In genomic region chr9:91382471-91383255, GRCm38 (mm10) we compare ENCODE assay signal across 11 mouse cellular contexts. TPM values are rescaled to one million over a fixed set of nuclear protein-coding genes. Genes with fewer than 3 reads are reported as not detected.
DNase-seq lines count a peak whose midpoint lies in the region; ATAC-seq and TF ChIP-seq lines count a peak whose summit lies in the region.
"Had no signal": no experiment of that assay in that cellular context is flagged by ENCODE, and none has a peak within 500 bp of the region (broad histone marks: within the 10 kb centered on the region; RNA-seq: fewer than 3 reads in every experiment).

No protein-coding gene starts in this region.

- H3K27ac ChIP-seq in forebrain, embryonic 13.5 days, result peak overlapping the region; percentile 94
- peak overlapping the region; percentile 92 for H3K27ac ChIP-seq in midbrain, embryonic 11.5 days (ENCODE audit: low read depth, low read length)
- H3K27ac ChIP-seq in gastrocnemius, adult 2 months, result no peak overlapping the region

- no peaks in the 10 kb centered on the region for H3K36me3 ChIP-seq in forebrain, embryonic 13.5 days (ENCODE audit: poor library complexity, severe bottlenecking)
- no peaks in the 10 kb centered on the region for H3K36me3 ChIP-seq in midbrain, embryonic 11.5 days (ENCODE audit: control insufficient read depth, insufficient read depth, low read length)

- TF ChIP-seq CTCF in gastrocnemius, adult 2 months (IDR thresholded peaks at IDR 0.05), result no peak

- peak; percentile 3 for DNase-seq in right cerebral cortex, postnatal 25 days
- DNase-seq in right cerebral cortex, adult 2 months (ENCODE audit: low spot score in 2 of 2), result no peak
- DNase-seq in midbrain, embryonic 11.5 days (ENCODE audit: low spot score, missing footprints), result peak; percentile 98
- no peak for DNase-seq in urinary bladder, adult 18-20 months (ENCODE audit: low spot score in 2 of 2)
- no peak for DNase-seq in gastrocnemius, adult 2 months
- no peak for DNase-seq in layer of hippocampus, adult 18-20 months (ENCODE audit: low spot score in 2 of 2)
- DNase-seq in lung, adult 18-20 months, result no peak

- H3K4me2 ChIP-seq in forebrain, embryonic 13.5 days, result peak overlapping the region; percentile 69
- H3K4me2 ChIP-seq in midbrain, embryonic 11.5 days, result peak overlapping the region; percentile 84

- peak overlapping the region; percentile 50 for H3K4me3 ChIP-seq in forebrain, embryonic 13.5 days
- H3K4me3 ChIP-seq in midbrain, embryonic 11.5 days (ENCODE audit: low read depth, low read length), result peak overlapping the region; percentile 58
- H3K4me3 ChIP-seq in gastrocnemius, adult 2 months, result no peak overlapping the region

- ATAC-seq in forebrain, embryonic 13.5 days, result no peak
- ATAC-seq in midbrain, embryonic 11.5 days (ENCODE audit: low FRiP score), result no peak

- intact Hi-C loops in gastrocnemius, adult 2 months (cut with DNase I), result no loop called here

- peaks cover 94% of the 10 kb centered on the region for H3K27me3 ChIP-seq in forebrain, embryonic 13.5 days
- H3K27me3 ChIP-seq in midbrain, embryonic 11.5 days (ENCODE audit: control insufficient read depth, insufficient read depth, low read length), result peaks cover 83% of the 10 kb centered on the region
- H3K27me3 ChIP-seq: CH12.LX had no signal

- H3K9me3 ChIP-seq in forebrain, embryonic 13.5 days (replicated peaks), result no peaks in the 10 kb centered on the region
- no peaks in the 10 kb centered on the region for H3K9me3 ChIP-seq in midbrain, embryonic 11.5 days (ENCODE audit: control insufficient read depth, low read length)

- 5% methylated on average over 24 of the region's 24 CpGs for WGBS in forebrain, embryonic 13.5 days
- 2% methylated on average over 24 of the region's 24 CpGs for WGBS in midbrain, embryonic 11.5 days

- peaks cover 53% of the 10 kb centered on the region for H3K4me1 ChIP-seq in forebrain, embryonic 13.5 days
- peaks cover 17% of the 10 kb centered on the region for H3K4me1 ChIP-seq in midbrain, embryonic 11.5 days (ENCODE audit: control insufficient read depth, insufficient read depth, low read length)

- H3K9ac ChIP-seq in forebrain, embryonic 13.5 days, result peak overlapping the region; percentile 69
- peak overlapping the region; percentile 94 for H3K9ac ChIP-seq in midbrain, embryonic 11.5 days (ENCODE audit: low read length)

RNA-seq across cellular contexts. Expression of gene Zic1, which starts 17.1 kb away (rescaled TPM):
- 10.8 and 15.1 TPM in 2 replicates for polyA plus RNA-seq in forebrain, embryonic 13.5 days (2015; fragmentation: Nextera tagmentation; extraction: Ambion mirVana)
- 13.7 and 14.8 TPM in 2 replicates for polyA plus RNA-seq in midbrain, embryonic 11.5 days (2014; fragmentation: Nextera tagmentation; extraction: Ambion mirVana)
- total RNA-seq in gastrocnemius, adult 2 months (2021), result 1 to 10 TPM in 1 of 2 experiments, under 1 TPM in 1; 0.81 to 1.4 TPM
- 10 to 100 TPM; 10.1 to 10.3 TPM for total RNA-seq in layer of hippocampus, adult 18-20 months (2021)
- total RNA-seq: CH12.LX; megakaryocyte progenitor cell, adult 5-6 weeks had no signal
- polyA plus RNA-seq: heart, postnatal 0 days had no signal

RNA-seq across cellular contexts. Expression of gene Zic4, which starts 20.4 kb away (rescaled TPM):
- polyA plus RNA-seq in forebrain, embryonic 13.5 days (2015; fragmentation: Nextera tagmentation; extraction: Ambion mirVana), result 48.4 and 62.0 TPM in 2 replicates
- polyA plus RNA-seq in midbrain, embryonic 11.5 days (2014; fragmentation: Nextera tagmentation; extraction: Ambion mirVana), result 41.7 and 42.5 TPM in 2 replicates
- total RNA-seq in gastrocnemius, adult 2 months (2021), result not detected
- 1 to 10 TPM; 1.4 to 4.1 TPM for total RNA-seq in layer of hippocampus, adult 18-20 months (2021)
- total RNA-seq: CH12.LX; megakaryocyte progenitor cell, adult 5-6 weeks had no signal
- polyA plus RNA-seq: heart, postnatal 0 days had no signal

Comparison
In these comparisons a context has a peak if more than half of its experiments do, and no peak if none do; other contexts are left out.
1. DNase-seq: peak in right cerebral cortex, postnatal 25 days (single experiment) and midbrain, embryonic 11.5 days (single experiment); none in right cerebral cortex, adult 2 months (0 of 2), urinary bladder, adult 18-20 months (0 of 2), gastrocnemius, adult 2 months (single experiment), layer of hippocampus, adult 18-20 months (0 of 2) and lung, adult 18-20 months (0 of 2).
2. RNA of gene Zic1, which starts 17.1 kb away (total RNA-seq): 10.1 to 10.3 TPM in layer of hippocampus, adult 18-20 months; 0.81 to 1.4 TPM in gastrocnemius, adult 2 months; every median in the first group is over 4 times any median in the second.